Mouse (Mus musculus): Measurements from ENCODE around the gene Dio1.

DNA sequence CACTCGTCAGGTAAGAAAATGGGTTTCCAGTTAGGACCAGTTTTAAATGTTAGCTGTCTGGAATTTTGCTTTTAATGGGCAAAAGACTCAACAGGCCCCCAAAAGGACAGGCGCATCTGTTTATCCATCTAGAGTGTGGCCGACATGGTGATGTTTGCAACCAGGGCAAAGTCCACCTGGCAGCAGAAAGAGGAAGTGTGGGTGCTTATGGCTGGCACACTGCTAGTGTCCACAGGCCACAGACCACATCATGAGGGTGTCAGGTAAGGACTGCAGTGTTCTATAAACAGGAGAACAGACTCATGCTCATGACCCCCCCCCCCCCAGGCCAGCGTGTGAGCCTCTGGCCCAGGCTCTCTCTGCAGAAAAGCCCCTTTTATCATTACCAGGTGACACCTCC is 4.1 kb downstream of the Dio1 start:
- TF ChIP-seq CTCF (IDR thresholded peaks at IDR 0.05; ENCODE audit: low read depth, low read length) = no peak
- no peak for TF ChIP-seq GATA2 (IDR thresholded peaks at IDR 0.05; ENCODE audit: borderline replicate concordance, low read depth, low read length)
- no peak for TF ChIP-seq GATA1 (IDR thresholded peaks at IDR 0.05; ENCODE audit: borderline replicate concordance, low read length)
- TF ChIP-seq TAL1 (conservative IDR thresholded peaks at IDR 0.05; ENCODE audit: low read depth, low read length) = no peak
- no peak for TF ChIP-seq POLR2AphosphoS5 (IDR thresholded peaks at IDR 0.05; ENCODE audit: insufficient replicate concordance, low read depth, low read length)

Data from G1E (cell line).